Mouse (Mus musculus): ENCODE measurements around the gene Egr2. TPM values are rescaled to one million over a fixed set of nuclear protein-coding genes. Genes with fewer than 3 reads are reported as not detected.

The Egr2 gene
- total and polyA plus RNA-seq, 2 experiments, result 0.09 to 0.73 TPM

- H3K9ac ChIP-seq (ENCODE audit: low read depth, low read length), result no peak overlapping the region
- no peak for TF ChIP-seq CTCF (IDR thresholded peaks at IDR 0.05; ENCODE audit: low read depth, low read length)
- no peak for TF ChIP-seq POLR2A (IDR thresholded peaks at IDR 0.05; ENCODE audit: extremely low read depth, insufficient read depth, low read length)
- no peak overlapping the region for H3K4me3 ChIP-seq (ENCODE audit: insufficient read depth, low read depth, low read length)
- no peak for DNase-seq (ENCODE audit: extremely low read depth, low read depth, low spot score)
- no peak overlapping the region for H3K27ac ChIP-seq (replicated peaks; ENCODE audit: insufficient read depth, low read depth, low read length)
- WGBS, result 80% methylated on average over 14 of the region's 14 CpGs
- H3K79me2 ChIP-seq (ENCODE audit: control insufficient read depth, insufficient read depth, low read length), result no peaks in the 10 kb centered on the region
- no peaks in the 10 kb centered on the region for H3K27me3 ChIP-seq (ENCODE audit: control insufficient read depth, insufficient read depth, low read length)
- H3K4me1 ChIP-seq (ENCODE audit: control insufficient read depth, insufficient read depth, low read length), result no peaks in the 10 kb centered on the region
- H3K36me3 ChIP-seq (ENCODE audit: control insufficient read depth, insufficient read depth, low read length), result no peaks in the 10 kb centered on the region
Measured at GRCm38 (mm10) chr10:67571443-67571842, 36.2 kb downstream of the Egr2 start.

GRCm38 (mm10) chr10:67573310-67573709, 38.0 kb downstream of the Egr2 start:
- Histone ChIP-seq H3K79me2 (ENCODE audit: control insufficient read depth, insufficient read depth, low read length) (no peaks in the 10 kb centered on the region), H3K9ac (ENCODE audit: low read depth, low read length) (no peak overlapping the region), H3K36me3 (ENCODE audit: control insufficient read depth, insufficient read depth, low read length) (no peaks in the 10 kb centered on the region), H3K27ac (replicated peaks; ENCODE audit: insufficient read depth, low read depth, low read length) (no peak overlapping the region), H3K27me3 (ENCODE audit: control insufficient read depth, insufficient read depth, low read length) (no peaks in the 10 kb centered on the region), H3K4me3 (ENCODE audit: insufficient read depth, low read depth, low read length) (no peak overlapping the region), H3K4me1 (ENCODE audit: control insufficient read depth, insufficient read depth, low read length) (no peaks in the 10 kb centered on the region)
- 91% methylated on average over 8 of the region's 8 CpGs for WGBS
- no peak for DNase-seq (ENCODE audit: extremely low read depth, low read depth, low spot score)
- TF ChIP-seq CTCF (IDR thresholded peaks at IDR 0.05; ENCODE audit: low read depth, low read length), result no peak
- TF ChIP-seq POLR2A (IDR thresholded peaks at IDR 0.05; ENCODE audit: extremely low read depth, insufficient read depth, low read length), result no peak

- Histone ChIP-seq H3K36me3 (ENCODE audit: control insufficient read depth, insufficient read depth, low read length) (no peaks in the 10 kb centered on the region), H3K79me2 (ENCODE audit: control insufficient read depth, insufficient read depth, low read length) (no peaks in the 10 kb centered on the region), H3K27ac (replicated peaks; ENCODE audit: insufficient read depth, low read depth, low read length) (no peak overlapping the region), H3K4me1 (ENCODE audit: control insufficient read depth, insufficient read depth, low read length) (no peaks in the 10 kb centered on the region), H3K27me3 (ENCODE audit: control insufficient read depth, insufficient read depth, low read length) (no peaks in the 10 kb centered on the region), H3K4me3 (ENCODE audit: insufficient read depth, low read depth, low read length) (no peak overlapping the region), H3K9ac (ENCODE audit: low read depth, low read length) (no peak overlapping the region)
- TF ChIP-seq CTCF (IDR thresholded peaks at IDR 0.05; ENCODE audit: low read depth, low read length) (no peak), POLR2A (IDR thresholded peaks at IDR 0.05; ENCODE audit: extremely low read depth, insufficient read depth, low read length) (no peak)
- peak; percentile 22 for DNase-seq (ENCODE audit: extremely low read depth, low read depth, low spot score)
- 93% methylated on average over 4 of the region's 4 CpGs for WGBS
Measured at GRCm38 (mm10) chr10:67579830-67580229, 44.6 kb downstream of the Egr2 start.

GRCm38 (mm10) chr10:67581698-67582285, 46.5 kb downstream of the Egr2 start:
- H3K79me2 ChIP-seq (ENCODE audit: control insufficient read depth, insufficient read depth, low read length), result no peaks in the 10 kb centered on the region
- 80% methylated on average over 12 of the region's 12 CpGs for WGBS
- no peaks in the 10 kb centered on the region for H3K4me1 ChIP-seq (ENCODE audit: control insufficient read depth, insufficient read depth, low read length)
- H3K36me3 ChIP-seq (ENCODE audit: control insufficient read depth, insufficient read depth, low read length), result no peaks in the 10 kb centered on the region
- TF ChIP-seq POLR2A (IDR thresholded peaks at IDR 0.05; ENCODE audit: extremely low read depth, insufficient read depth, low read length) (no peak), CTCF (IDR thresholded peaks at IDR 0.05; ENCODE audit: low read depth, low read length) (no peak)
- H3K9ac ChIP-seq (ENCODE audit: low read depth, low read length), result no peak overlapping the region
- H3K4me3 ChIP-seq (ENCODE audit: insufficient read depth, low read depth, low read length), result no peak overlapping the region
- H3K27ac ChIP-seq (replicated peaks; ENCODE audit: insufficient read depth, low read depth, low read length), result no peak overlapping the region
- H3K27me3 ChIP-seq (ENCODE audit: control insufficient read depth, insufficient read depth, low read length), result no peaks in the 10 kb centered on the region
- no peak for DNase-seq (ENCODE audit: extremely low read depth, low read depth, low spot score)

GRCm38 (mm10) chr10:67585873-67586610, 50.8 kb downstream of the Egr2 start:
- no peak for DNase-seq (ENCODE audit: extremely low read depth, low read depth, low spot score)
- H3K27me3 ChIP-seq (ENCODE audit: control insufficient read depth, insufficient read depth, low read length), result no peaks in the 10 kb centered on the region
- TF ChIP-seq CTCF (IDR thresholded peaks at IDR 0.05; ENCODE audit: low read depth, low read length) (no peak), POLR2A (IDR thresholded peaks at IDR 0.05; ENCODE audit: extremely low read depth, insufficient read depth, low read length) (no peak)
- H3K9ac ChIP-seq (ENCODE audit: low read depth, low read length), result no peak overlapping the region
- H3K4me3 ChIP-seq (ENCODE audit: insufficient read depth, low read depth, low read length), result no peak overlapping the region
- H3K36me3 ChIP-seq (ENCODE audit: control insufficient read depth, insufficient read depth, low read length), result no peaks in the 10 kb centered on the region
- WGBS, result 88% methylated on average over 18 of the region's 18 CpGs
- no peaks in the 10 kb centered on the region for H3K79me2 ChIP-seq (ENCODE audit: control insufficient read depth, insufficient read depth, low read length)
- H3K4me1 ChIP-seq (ENCODE audit: control insufficient read depth, insufficient read depth, low read length), result no peaks in the 10 kb centered on the region
- no peak overlapping the region for H3K27ac ChIP-seq (replicated peaks; ENCODE audit: insufficient read depth, low read depth, low read length)

Other genes starting within 250 kb of the Egr2 start
- 8.5 and 10.0 TPM in 2 replicates for gene Ado, start 13.5 kb downstream of the Egr2 start, total RNA-seq (2014; rRNA removed)
- 7.0 and 7.8 TPM in 2 replicates for gene Ado, start 13.5 kb downstream of the Egr2 start, polyA plus RNA-seq (2012; rRNA removed)